Mouse (Mus musculus) gastrocnemius, postnatal 10 days (tissue): ENCODE data around the gene Kcnip3. TPM values are rescaled to one million over a fixed set of nuclear protein-coding genes. Genes with fewer than 3 reads are reported as not detected.

Experiments used
- DNase-seq: peaks from one replicate; pipeline ENCODE4 v3.0.0; 2021; ENCODE audit warnings: mixed read lengths
- total RNA-seq, 2 experiments: library from RNA; stranded (reverse); gene quantifications; 2 replicates each; pipeline ENCODE4 v1.2.3; 2021

The Kcnip3 gene
- total RNA-seq, 2 experiments from 2014 or later, result 0.49 to 0.59 TPM

GRCm38 (mm10) chr2:127470183-127470582 lies 51.7 kb downstream of the Kcnip3 start:
- DNase-seq, result no peak

DNA sequence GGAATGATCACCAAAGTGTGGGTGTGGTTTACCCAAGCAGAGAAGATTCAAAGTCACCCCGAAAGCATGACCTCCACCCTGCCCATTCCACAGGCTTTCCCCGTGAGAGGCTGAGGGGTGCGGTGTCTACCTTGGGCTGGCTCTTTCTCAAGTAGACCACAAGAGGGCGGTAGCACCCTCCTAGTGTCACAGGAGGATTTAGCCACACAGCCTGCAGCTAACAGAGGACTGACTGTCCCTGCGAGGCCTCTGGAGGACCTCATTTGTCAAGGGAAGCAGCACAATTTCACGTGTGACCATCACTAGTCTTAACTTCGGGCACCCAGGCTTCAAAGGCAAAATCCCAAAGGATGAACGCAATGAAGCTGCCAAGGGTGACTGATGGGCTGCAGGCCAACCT lies 59.6 kb downstream of the Kcnip3 start:
- DNase-seq, result peak; percentile 50

DNA sequence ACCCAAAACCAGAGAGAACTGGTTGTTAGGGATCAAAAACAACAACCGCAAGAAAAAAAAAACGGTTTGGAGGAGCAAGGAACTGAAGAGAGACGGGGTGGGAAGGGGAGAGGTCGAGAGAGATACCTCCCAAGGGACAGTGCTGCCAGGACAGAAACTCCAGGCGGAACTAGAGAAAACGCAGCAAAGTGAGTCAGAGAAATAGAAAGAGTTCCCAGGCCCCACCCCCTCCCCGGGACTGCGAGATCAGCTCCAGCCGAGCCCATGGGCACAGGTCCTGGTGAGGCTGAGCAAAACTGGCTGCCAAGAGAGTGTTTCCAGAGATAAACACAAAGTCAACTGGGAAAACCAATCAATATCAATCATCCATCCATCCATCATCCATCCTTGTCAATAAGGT lies 60.5 kb downstream of the Kcnip3 start:
- no peak for DNase-seq

DNA sequence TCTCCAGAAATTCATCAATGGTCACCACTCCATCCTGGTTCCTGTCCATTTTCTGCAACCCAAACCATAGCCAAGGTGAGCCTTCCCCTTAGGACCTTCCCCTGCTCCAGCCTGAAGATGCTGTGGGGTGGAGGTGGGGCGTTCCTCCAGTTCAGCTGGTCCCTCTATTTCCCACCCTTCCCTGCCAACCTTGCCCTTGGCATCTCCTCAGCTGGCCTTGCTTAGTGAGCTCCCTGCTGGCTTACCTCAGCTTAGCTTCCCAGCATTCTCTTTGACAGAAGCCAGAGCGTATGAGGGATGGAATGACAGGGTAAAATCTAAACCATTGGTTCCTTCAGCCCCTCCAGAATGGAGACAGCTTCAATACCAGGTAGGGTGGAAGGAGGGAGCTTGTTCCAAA lies 62.6 kb downstream of the Kcnip3 start:
- DNase-seq, result no peak

- peak; percentile 72 for DNase-seq
Observed at GRCm38 (mm10) chr2:127453764-127454163, 68.1 kb downstream of the Kcnip3 start.

DNA sequence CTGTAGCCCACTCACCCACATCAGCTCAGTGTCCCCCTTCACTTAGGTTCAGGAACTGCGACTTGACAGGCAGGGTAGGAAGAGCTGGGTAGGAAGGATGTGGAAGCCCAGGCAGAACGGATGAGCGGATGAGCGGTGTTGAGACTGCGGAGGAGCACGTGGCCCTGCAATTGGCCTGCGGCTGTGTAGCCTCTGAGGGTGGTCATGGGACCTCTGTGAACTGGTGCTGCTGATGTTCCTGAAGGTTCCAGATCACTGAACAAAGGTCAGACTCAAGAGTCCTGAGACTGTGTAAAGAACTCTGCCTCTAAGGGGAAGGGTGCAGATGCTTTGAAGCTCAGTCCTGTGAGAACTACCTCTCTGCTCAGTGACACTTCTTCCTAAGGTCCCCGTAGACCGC lies 68.8 kb downstream of the Kcnip3 start:
- DNase-seq, result no peak

GRCm38 (mm10) chr2:127451748-127452147 lies 70.1 kb downstream of the Kcnip3 start:
- DNase-seq, result no peak

GRCm38 (mm10) chr2:127449691-127450090 lies 72.2 kb downstream of the Kcnip3 start:
- peak; percentile 13 for DNase-seq

DNA sequence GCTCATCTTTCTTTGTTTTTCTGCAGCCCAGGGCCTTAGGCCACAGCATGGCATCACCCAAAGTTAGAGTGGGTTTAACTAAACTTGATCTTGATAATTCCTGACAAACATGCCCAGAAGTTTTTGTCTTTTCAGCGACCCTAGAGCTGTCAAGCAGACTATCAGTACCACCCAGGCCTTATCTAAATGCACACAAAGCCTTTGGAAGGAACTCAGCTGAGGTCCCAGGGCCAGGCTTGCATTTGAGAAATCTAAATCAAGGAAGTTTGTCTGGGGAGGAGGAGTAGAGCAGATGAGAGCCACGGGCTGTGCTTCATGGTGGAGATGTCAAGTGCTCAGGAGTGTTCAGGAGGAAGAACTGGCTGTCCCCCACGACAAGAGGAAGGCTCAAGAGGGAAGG lies 75.0 kb downstream of the Kcnip3 start:
- no peak for DNase-seq

- peak; percentile 78 for DNase-seq
Observed at GRCm38 (mm10) chr2:127444055-127444789, 77.7 kb downstream of the Kcnip3 start, which contains the start of gene Fahd2a. Gene Fahd2a, minus strand, starts transcription at chr2:127444565.

GRCm38 (mm10) chr2:127437697-127438096 lies 84.2 kb downstream of the Kcnip3 start:
- no peak for DNase-seq

- DNase-seq, result no peak
Observed at GRCm38 (mm10) chr2:127435554-127435953, 86.3 kb downstream of the Kcnip3 start.

DNA sequence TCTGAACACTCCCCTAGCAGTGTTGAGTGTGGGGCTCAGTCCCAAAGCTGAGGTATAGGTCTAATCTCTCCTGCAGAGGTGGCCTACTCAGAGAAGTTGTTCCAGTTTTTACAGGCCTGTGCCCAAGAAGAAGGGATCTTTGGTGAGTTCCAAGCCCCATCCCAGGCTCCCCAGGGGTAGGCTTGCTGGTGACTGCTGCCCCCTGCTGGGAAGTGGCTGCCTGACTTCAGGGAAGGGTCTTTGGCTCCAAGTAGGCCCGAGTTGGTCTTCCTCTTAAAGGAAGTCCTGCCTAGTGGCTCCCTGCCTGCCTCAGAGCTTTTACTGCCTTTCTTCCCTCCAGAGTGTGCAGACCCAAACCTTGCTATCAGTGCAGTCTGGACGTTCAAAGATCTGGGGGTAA lies 86.8 kb downstream of the Kcnip3 start:
- DNase-seq, result peak; percentile 34

GRCm38 (mm10) chr2:127433487-127434295 lies 88.2 kb downstream of the Kcnip3 start:
- DNase-seq, result no peak

GRCm38 (mm10) chr2:127430238-127430637 lies 91.7 kb downstream of the Kcnip3 start:
- no peak for DNase-seq

- no peak for DNase-seq
Observed at GRCm38 (mm10) chr2:127424977-127425376, 96.9 kb downstream of the Kcnip3 start, which contains the start of gene Gpat2. Gene Gpat2, plus strand, starts transcription at chr2:127425199.

DNA sequence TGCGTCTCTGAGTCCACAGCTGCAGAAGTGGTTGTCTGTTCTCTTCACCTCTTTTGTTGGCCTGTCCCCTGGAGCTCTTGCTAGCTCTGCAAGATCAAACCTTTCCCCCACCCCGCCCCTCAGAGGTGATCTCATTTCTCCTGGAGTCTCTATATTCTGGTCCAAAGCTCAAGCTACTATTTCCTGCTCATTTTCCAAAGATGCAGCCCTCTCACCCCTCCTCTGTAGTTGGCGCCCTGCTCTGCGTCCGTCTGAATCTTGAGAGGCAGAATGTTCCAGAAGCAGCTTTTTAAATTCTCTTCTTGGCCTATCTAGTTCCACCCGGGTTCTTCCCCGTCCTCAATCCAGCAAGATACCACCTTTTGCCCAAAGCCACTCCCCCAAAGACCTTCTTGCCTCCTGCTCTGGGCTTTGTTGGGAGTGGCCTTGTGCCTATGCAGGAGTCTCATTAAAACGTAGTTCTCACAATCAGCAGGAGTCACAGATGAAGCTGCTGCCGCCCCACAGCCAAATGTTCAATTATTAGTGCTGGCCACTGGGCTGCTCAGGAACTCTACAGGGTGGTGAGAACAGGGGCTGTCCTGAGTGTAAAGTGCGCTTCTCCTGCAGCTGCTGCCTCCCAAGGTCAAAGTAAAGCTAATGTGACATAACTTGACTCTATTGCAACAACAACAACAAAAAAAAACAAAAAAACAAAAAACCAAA lies 103.5 kb downstream of the Kcnip3 start:
- no peak for DNase-seq

DNA sequence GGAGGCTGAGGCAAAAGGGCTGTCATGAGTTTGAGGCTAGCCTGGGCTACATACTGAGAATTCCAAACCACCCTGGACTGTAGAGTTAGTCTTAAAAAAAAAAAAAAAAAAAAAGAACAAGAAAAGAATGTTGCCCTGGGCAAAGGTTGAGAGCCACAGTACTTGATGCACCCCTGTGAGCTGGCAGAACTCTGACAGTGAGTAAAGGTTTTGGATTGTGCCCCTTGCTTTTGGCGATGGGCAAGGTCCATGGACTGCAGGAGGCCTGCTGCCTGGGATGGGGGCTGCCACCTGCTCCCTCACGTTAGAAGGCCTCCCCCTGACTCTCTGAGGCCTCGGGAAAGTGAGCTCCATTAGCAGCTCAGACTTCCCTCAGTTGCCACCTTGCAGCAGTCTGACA lies 105.2 kb downstream of the Kcnip3 start:
- DNase-seq, result no peak

GRCm38 (mm10) chr2:127415806-127416205 lies 106.1 kb downstream of the Kcnip3 start:
- DNase-seq, result no peak

- DNase-seq, result no peak
Observed at GRCm38 (mm10) chr2:127411126-127411525, 110.8 kb downstream of the Kcnip3 start.
